Mouse (Mus musculus): ENCODE measurements at regions not wholly inside any gene's neighbourhood (a gene's known extent, or its start where the extent isn't known, plus 50 kb on each side); places are given as distances from the start of the nearest gene placed in this dataset.

DNA sequence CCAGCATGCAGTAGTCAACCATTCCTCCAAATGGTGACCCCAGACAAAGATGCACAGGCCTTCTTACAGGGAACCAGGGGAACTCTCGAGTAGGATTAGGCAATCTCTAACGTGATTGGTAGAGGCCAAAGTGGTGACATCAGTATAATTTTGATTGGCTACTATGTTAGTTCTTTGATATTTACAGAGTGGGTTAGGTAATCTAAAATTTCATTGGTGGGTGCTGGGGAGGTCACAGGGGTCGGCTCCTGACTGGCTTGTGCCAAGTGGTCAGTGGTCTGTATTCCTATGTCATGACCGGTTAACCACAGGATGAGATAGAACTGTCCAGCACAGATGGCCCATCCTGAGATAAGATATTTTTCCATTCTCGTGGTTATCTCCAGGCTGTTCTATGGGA lies 74.6 kb upstream of the Foxn3 start:
- TF ChIP-seq POLR2A (IDR thresholded peaks at IDR 0.05; ENCODE audit: borderline replicate concordance, extremely low read depth, insufficient read depth, insufficient read length, poor library complexity, severe bottlenecking), result no peak
- no peak for TF ChIP-seq CTCF (IDR thresholded peaks at IDR 0.05; ENCODE audit: borderline replicate concordance, extremely low read depth, insufficient read depth, insufficient read length)

All from brain, embryonic 14.5 days (tissue).